Mouse (Mus musculus) heart, embryonic 16.5 days (tissue): ENCODE measurements around the gene Sgcb. TPM values are rescaled to one million over a fixed set of nuclear protein-coding genes. Genes with fewer than 3 reads are reported as not detected.

Source experiments
- ATAC-seq: fragments of 200-750 bp; cut with Nextera tagmentation; replicated peaks from 2 replicates; pipeline ENCODE4 v1.8.0; 2017; ENCODE audit warnings: moderate number of reproducible peaks; ENCODE audit not compliant: insufficient read depth, low FRiP score; ENCODE audit errors: extremely low read depth
- H3K27ac ChIP-seq: fragments of 300-500 bp; sonication (generic); 2 replicates; pipeline ENCODE4 v1.5.1; 2014; ENCODE audit warnings: mild to moderate bottlenecking, low read length, control low read depth, moderate library complexity
- H3K27me3 ChIP-seq: fragments of 300-500 bp; sonication (generic); 2 replicates; pipeline ENCODE4 v1.6.1; 2014; ENCODE audit warnings: low read length, mixed read lengths; ENCODE audit not compliant: control insufficient read depth, insufficient read depth
- H3K36me3 ChIP-seq: fragments of 300-500 bp; sonication (generic); 2 replicates; pipeline ENCODE4 v1.6.1; 2014; ENCODE audit not compliant: control insufficient read depth, insufficient read depth
- H3K4me1 ChIP-seq: fragments of 300-500 bp; sonication (generic); 2 replicates; pipeline ENCODE4 v1.6.1; 2014; ENCODE audit warnings: low read length, mixed read lengths; ENCODE audit not compliant: control insufficient read depth, insufficient read depth
- H3K4me2 ChIP-seq: fragments of 300-500 bp; sonication (generic); 2 replicates; pipeline ENCODE4 v1.6.1; 2014; ENCODE audit warnings: low read depth, mild to moderate bottlenecking, control low read depth, low read length
- H3K4me3 ChIP-seq: fragments of 300-500 bp; sonication (generic); 2 replicates; pipeline ENCODE4 v1.5.1; 2014; ENCODE audit warnings: mild to moderate bottlenecking, control low read depth, low read length
- H3K9ac ChIP-seq: fragments of 300-500 bp; sonication (generic); 2 replicates; pipeline ENCODE4 v1.6.1; 2014; ENCODE audit warnings: low read length, control low read depth
- H3K9me3 ChIP-seq: fragments of 300-500 bp; sonication (generic); replicated peaks from 2 replicates; pipeline ENCODE4 v1.6.1; 2016; ENCODE audit warnings: low read length; ENCODE audit not compliant: control insufficient read depth
- whole genome bisulfite sequencing: fragments of 180-500 bp; shearing (Covaris S2); extraction: QIAGEN DNeasy Blood & Tissue Kit; methylation state at CpG from one replicate; pipeline ENCODE4 v1.1.7; 2014; 5-methylcytosine and 5-hydroxymethylcytosine counted together
- polyA plus RNA-seq: library from polyadenylated mRNA; unstranded; fragments of >200 nt; fragmentation: Nextera tagmentation; extraction: Ambion mirVana; gene quantifications from 2 replicates; pipeline ENCODE4 v1.2.1, GENCODE M21; 2015

Sgcb gene
- 39.5 and 42.7 TPM in 2 replicates for polyA plus RNA-seq

DNA sequence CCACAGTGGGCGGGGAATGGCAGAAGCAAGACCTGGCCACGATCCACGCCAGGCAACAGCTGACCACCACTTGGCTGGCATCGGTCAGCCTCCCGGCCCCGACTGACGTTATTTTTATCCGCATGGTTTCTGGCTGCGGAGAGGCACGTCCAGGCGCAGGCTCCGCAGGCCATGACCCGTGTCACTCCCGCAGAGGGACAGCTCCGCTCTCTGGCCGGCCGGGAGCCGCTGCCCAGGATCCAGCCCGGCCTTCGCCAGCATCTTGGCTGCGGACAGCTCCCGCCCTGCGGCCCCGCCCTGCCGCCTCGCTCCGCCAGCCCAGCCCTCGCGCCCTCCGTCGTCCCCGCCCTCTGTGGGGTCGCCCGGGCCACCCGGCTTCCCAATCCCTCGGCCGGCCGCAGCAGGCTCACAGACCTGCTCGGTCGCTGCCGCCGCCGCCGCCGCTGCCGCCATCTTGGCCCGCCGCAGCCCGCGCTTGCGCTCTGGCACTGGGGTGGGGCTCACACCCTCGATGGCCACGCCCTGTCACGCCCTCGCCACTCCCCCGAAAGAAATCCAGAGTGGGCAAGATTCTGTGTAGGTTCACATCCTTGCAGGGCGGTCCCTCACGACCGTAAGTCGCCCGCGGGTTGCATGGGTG, at the start of gene Sgcb:
TSS of gene Sgcb (minus strand) at position 530 of the 640 bp plus-strand sequence.
- H3K9me3 ChIP-seq, result no peaks in the 10 kb centered on the region
- peaks cover 5% of the 10 kb centered on the region for H3K36me3 ChIP-seq
- H3K4me2 ChIP-seq, result peak within 1 kb of the TSS; percentile 73
- H3K27ac ChIP-seq, result peak within 1 kb of the TSS; percentile 94
- peaks cover 22% of the 10 kb centered on the region for H3K27me3 ChIP-seq
- peak within 1 kb of the TSS; percentile 86 for H3K4me3 ChIP-seq
- H3K9ac ChIP-seq, result peak within 1 kb of the TSS; percentile 89
- WGBS, result under 1% methylated on average over 62 of the region's 62 CpGs
- H3K4me1 ChIP-seq, result peaks cover 26% of the 10 kb centered on the region
- ATAC-seq, result peak; percentile 84

GRCm38 (mm10) chr5:73694254-73695015, 46.8 kb upstream of the Sgcb start:
- no peak overlapping the region for H3K4me3 ChIP-seq
- H3K27ac ChIP-seq, result 0 out of 2 replicates have a peak overlapping the region, but pooled peaks have one; percentile 23
- H3K4me2 ChIP-seq, result no peak overlapping the region
- H3K9me3 ChIP-seq, result no peaks in the 10 kb centered on the region
- peaks cover 7% of the 10 kb centered on the region for H3K4me1 ChIP-seq
- H3K36me3 ChIP-seq, result no peaks in the 10 kb centered on the region
- no peaks in the 10 kb centered on the region for H3K27me3 ChIP-seq
- no peak for ATAC-seq
- WGBS, result 77% methylated on average over 4 of the region's 4 CpGs
- H3K9ac ChIP-seq, result no peak overlapping the region

- Histone ChIP-seq H3K27ac (no peak overlapping the region), H3K9me3 (no peaks in the 10 kb centered on the region), H3K9ac (no peak overlapping the region), H3K4me2 (no peak overlapping the region), H3K4me1 (peaks cover 12% of the 10 kb centered on the region), H3K4me3 (no peak overlapping the region), H3K36me3 (no peaks in the 10 kb centered on the region), H3K27me3 (no peaks in the 10 kb centered on the region)
- ATAC-seq, result no peak
- WGBS, result 51% methylated on average over 1 of the region's 1 CpGs
Observed at GRCm38 (mm10) chr5:73693778-73694177, 46.2 kb upstream of the Sgcb start.

GRCm38 (mm10) chr5:73691723-73692520, 44.3 kb upstream of the Sgcb start:
- 46% methylated on average over 15 of the region's 15 CpGs for WGBS
- Histone ChIP-seq H3K27me3 (no peaks in the 10 kb centered on the region), H3K4me3 (no peak overlapping the region), H3K4me1 (peaks cover 19% of the 10 kb centered on the region), H3K9ac (no peak overlapping the region), H3K4me2 (no peak overlapping the region), H3K9me3 (no peaks in the 10 kb centered on the region), H3K36me3 (no peaks in the 10 kb centered on the region), H3K27ac (no peak overlapping the region)
- ATAC-seq, result no peak

DNA sequence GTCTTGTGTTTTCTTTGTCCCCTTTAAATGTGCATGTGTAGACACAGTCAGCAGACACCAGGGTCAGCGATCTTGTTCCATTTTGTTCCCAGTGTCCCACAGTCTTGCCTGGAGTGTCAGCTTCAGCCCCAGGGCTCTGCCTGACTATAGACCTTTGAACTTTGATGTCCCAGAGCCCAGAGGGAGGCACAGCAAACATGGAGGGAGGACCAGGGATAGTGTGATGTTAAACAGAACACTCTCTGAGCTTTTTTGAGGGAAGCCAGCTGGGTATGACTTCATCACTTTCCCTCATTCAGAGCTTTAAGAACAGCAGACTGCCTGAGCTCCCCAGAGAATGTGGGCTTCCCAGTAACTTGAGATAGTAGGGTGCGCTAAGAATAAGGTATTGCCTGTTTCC, 42.6 kb upstream of the Sgcb start:
- H3K27me3 ChIP-seq, result no peaks in the 10 kb centered on the region
- WGBS, result 41% methylated on average over 2 of the region's 2 CpGs
- no peak overlapping the region for H3K4me2 ChIP-seq
- H3K36me3 ChIP-seq, result no peaks in the 10 kb centered on the region
- H3K9me3 ChIP-seq, result no peaks in the 10 kb centered on the region
- ATAC-seq, result peak; percentile 49; the same call in 1 of the 2 replicates
- peak overlapping the region; percentile 41 for H3K27ac ChIP-seq
- peaks cover 19% of the 10 kb centered on the region for H3K4me1 ChIP-seq
- H3K9ac ChIP-seq, result no peak overlapping the region
- no peak overlapping the region for H3K4me3 ChIP-seq

- peak overlapping the region; percentile 53 for H3K27ac ChIP-seq
- ATAC-seq, result 0 out of 2 replicates have a peak, but pooled peaks have one; percentile 61
Observed at GRCm38 (mm10) chr5:73688576-73688975, 41.0 kb upstream of the Sgcb start.

DNA sequence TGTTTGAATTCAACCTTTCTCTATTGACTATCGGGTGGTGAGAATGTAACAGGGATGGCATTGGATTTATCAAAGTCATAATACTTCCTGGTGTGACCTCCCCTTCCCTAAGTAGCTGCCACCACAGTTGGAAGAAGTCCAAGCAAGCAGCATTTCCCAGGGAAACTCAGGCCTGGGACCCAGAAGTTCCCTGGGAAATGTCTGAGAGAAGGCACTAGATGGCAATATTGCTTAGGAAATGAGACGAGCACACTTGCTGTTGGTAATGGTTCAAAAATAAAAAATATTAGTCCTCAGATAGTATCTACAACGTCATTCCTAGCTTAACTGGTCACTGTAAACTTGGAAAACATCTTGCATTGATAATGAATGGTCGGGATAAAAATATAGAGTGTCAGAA, 38.6 kb upstream of the Sgcb start:
- no peak overlapping the region for H3K27ac ChIP-seq
- H3K4me1 ChIP-seq, result peaks cover 19% of the 10 kb centered on the region
- H3K36me3 ChIP-seq, result no peaks in the 10 kb centered on the region
- no peaks in the 10 kb centered on the region for H3K9me3 ChIP-seq
- H3K9ac ChIP-seq, result no peak overlapping the region
- no peaks in the 10 kb centered on the region for H3K27me3 ChIP-seq
- 14% methylated on average over 4 of the region's 4 CpGs for WGBS
- H3K4me3 ChIP-seq, result no peak overlapping the region
- ATAC-seq, result no peak
- H3K4me2 ChIP-seq, result no peak overlapping the region

More at GRCm38 (mm10) chr5:73688576-73688975, 41.0 kb upstream of the Sgcb start:
- Histone ChIP-seq H3K9ac (no peak overlapping the region), H3K4me1 (peaks cover 19% of the 10 kb centered on the region), H3K27me3 (no peaks in the 10 kb centered on the region), H3K4me2 (peak overlapping the region; percentile 8; the same call in 1 of the 2 replicates), H3K4me3 (no peak overlapping the region), H3K36me3 (no peaks in the 10 kb centered on the region), H3K9me3 (no peaks in the 10 kb centered on the region)
- 33% methylated on average over 1 of the region's 1 CpGs for WGBS

DNA sequence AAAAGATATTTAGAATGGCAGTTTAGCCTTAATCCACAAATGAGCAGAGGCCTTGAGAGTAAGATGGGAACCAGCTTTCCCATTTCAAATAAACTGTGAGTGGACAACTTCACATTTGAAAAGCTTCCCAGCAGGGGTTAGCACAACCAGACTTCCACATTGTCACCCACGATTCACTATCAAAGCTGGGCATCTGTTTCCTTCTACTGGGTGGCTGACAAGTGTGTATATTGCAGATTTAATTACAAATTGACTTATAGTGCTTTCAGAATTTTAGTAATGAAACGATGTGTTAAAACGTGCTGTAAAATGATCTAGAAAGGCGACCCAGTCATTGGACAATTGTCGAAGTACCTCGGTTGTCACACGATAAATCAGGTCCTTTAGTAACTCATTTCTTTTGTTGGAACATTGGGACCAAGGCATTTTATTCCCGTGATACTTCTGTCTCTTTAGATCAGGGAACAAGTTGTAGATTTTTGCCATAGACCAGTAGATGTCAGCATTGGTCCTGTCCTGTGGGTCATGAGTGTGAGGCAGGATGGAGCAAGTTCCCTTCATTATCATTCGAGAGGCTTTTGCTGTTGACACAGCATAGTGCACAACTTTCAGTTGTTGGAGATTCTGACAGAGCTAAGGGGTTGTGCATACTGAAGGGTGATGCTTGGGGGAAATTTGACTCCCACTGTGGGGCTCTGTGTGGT, 36.3 kb upstream of the Sgcb start:
- 56% methylated on average over 9 of the region's 9 CpGs for WGBS
- Histone ChIP-seq H3K4me1 (peaks cover 7% of the 10 kb centered on the region), H3K27ac (no peak overlapping the region), H3K4me2 (no peak overlapping the region), H3K9me3 (no peaks in the 10 kb centered on the region), H3K4me3 (no peak overlapping the region), H3K36me3 (no peaks in the 10 kb centered on the region), H3K9ac (no peak overlapping the region), H3K27me3 (no peaks in the 10 kb centered on the region)
- no peak for ATAC-seq
